Mouse (Mus musculus): ENCODE measurements at regions not wholly inside any gene's neighbourhood (a gene's known extent, or its start where the extent isn't known, plus 50 kb on each side); places are given as distances from the start of the nearest gene placed in this dataset.
A peak's percentile ranks its signal among the peaks of the same experiment; 100 is the strongest.

GRCm38 (mm10) chr1:48276206-48276605, 1383.6 kb upstream of the Slc39a10 start:
- peak in 1 of 2 experiments; percentile 25 for DNase-seq

GRCm38 (mm10) chr1:48275666-48276065, 1383.0 kb upstream of the Slc39a10 start:
- no peak for DNase-seq

All from kidney, postnatal 25 days (tissue).